Mouse (Mus musculus) kidney, embryonic 16.5 days (tissue): ENCODE measurements around the gene Arhgap23. TPM values are rescaled to one million over a fixed set of nuclear protein-coding genes. Genes with fewer than 3 reads are reported as not detected.
A peak's percentile ranks its signal among the peaks of the same experiment; 100 is the strongest.

ENCODE experiments used
- ATAC-seq: fragments of 200-750 bp; cut with Nextera tagmentation; 2 replicates; pipeline ENCODE4 v1.8.0; 2017; ENCODE audit warnings: moderate TSS enrichment; ENCODE audit not compliant: low FRiP score, low TSS enrichment
- H3K27ac ChIP-seq: fragments of 300-500 bp; sonication (generic); 2 replicates; pipeline ENCODE4 v1.5.1; 2014; ENCODE audit warnings: low read length
- H3K27me3 ChIP-seq: fragments of 300-500 bp; sonication (generic); 2 replicates; pipeline ENCODE4 v1.6.1; 2014; ENCODE audit warnings: low read length, control low read depth, mixed read lengths; ENCODE audit not compliant: insufficient read depth
- H3K36me3 ChIP-seq: fragments of 300-500 bp; sonication (generic); 2 replicates; pipeline ENCODE4 v1.6.1; 2014; ENCODE audit warnings: low read length, control low read depth, mixed read lengths; ENCODE audit not compliant: insufficient read depth
- H3K4me1 ChIP-seq: fragments of 300-500 bp; sonication (generic); 2 replicates; pipeline ENCODE4 v1.6.1; 2014; ENCODE audit warnings: low read length, control low read depth, mixed read lengths; ENCODE audit not compliant: insufficient read depth
- H3K4me2 ChIP-seq: fragments of 300-500 bp; sonication (generic); replicated peaks from 2 replicates; pipeline ENCODE4 v1.6.1; 2014; ENCODE audit warnings: low read depth, low read length
- H3K4me3 ChIP-seq: fragments of 300-500 bp; sonication (generic); 2 replicates; pipeline ENCODE4 v1.5.1; 2014; ENCODE audit warnings: mild to moderate bottlenecking, low read length
- H3K9ac ChIP-seq: fragments of 300-500 bp; sonication (generic); replicated peaks from 2 replicates; pipeline ENCODE4 v1.6.1; 2014; ENCODE audit warnings: low read length
- H3K9me3 ChIP-seq: fragments of 300-500 bp; sonication (generic); 2 replicates; pipeline ENCODE4 v1.6.1; 2016; ENCODE audit warnings: low read length, control low read depth
- WGBS: fragments of 180-500 bp; shearing (Covaris S2); extraction: QIAGEN DNeasy Blood & Tissue Kit; methylation state at CpG from one replicate; pipeline ENCODE4 v1.1.7; 2014; 5-methylcytosine and 5-hydroxymethylcytosine counted together
- polyA plus RNA-seq: library from polyadenylated mRNA; unstranded; fragments of >200 nt; fragmentation: Nextera tagmentation; extraction: Ambion mirVana; gene quantifications from 2 replicates; pipeline ENCODE4 v1.2.1, GENCODE M21; 2015

Arhgap23 gene
- polyA plus RNA-seq, result 6.0 and 6.2 TPM in 2 replicates

GRCm38 (mm10) chr11:97415330-97415711, at the start of gene Arhgap23:
TSS of gene Arhgap23 (plus strand) at chr11:97415533.
- Histone ChIP-seq H3K27me3 (no peaks in the 10 kb centered on the region), H3K36me3 (no peaks in the 10 kb centered on the region), H3K4me2 (peak within 1 kb of the TSS; percentile 81), H3K9me3 (no peaks in the 10 kb centered on the region), H3K9ac (peak within 1 kb of the TSS; percentile 86), H3K4me3 (peak within 1 kb of the TSS; percentile 82), H3K4me1 (peaks cover 28% of the 10 kb centered on the region), H3K27ac (peak within 1 kb of the TSS; percentile 84)
- ATAC-seq, result peak; percentile 88
- 0% methylated on average over 29 of the region's 29 CpGs for WGBS

GRCm38 (mm10) chr11:97365556-97365955, 49.8 kb upstream of the Arhgap23 start:
- Histone ChIP-seq H3K27ac (no peak overlapping the region), H3K36me3 (no peaks in the 10 kb centered on the region), H3K4me1 (peaks cover 25% of the 10 kb centered on the region), H3K9me3 (no peaks in the 10 kb centered on the region), H3K27me3 (no peaks in the 10 kb centered on the region), H3K9ac (no peak overlapping the region), H3K4me2 (no peak overlapping the region), H3K4me3 (no peak overlapping the region)
- ATAC-seq, result no peak
- 72% methylated on average over 1 of the region's 1 CpGs for WGBS

DNA sequence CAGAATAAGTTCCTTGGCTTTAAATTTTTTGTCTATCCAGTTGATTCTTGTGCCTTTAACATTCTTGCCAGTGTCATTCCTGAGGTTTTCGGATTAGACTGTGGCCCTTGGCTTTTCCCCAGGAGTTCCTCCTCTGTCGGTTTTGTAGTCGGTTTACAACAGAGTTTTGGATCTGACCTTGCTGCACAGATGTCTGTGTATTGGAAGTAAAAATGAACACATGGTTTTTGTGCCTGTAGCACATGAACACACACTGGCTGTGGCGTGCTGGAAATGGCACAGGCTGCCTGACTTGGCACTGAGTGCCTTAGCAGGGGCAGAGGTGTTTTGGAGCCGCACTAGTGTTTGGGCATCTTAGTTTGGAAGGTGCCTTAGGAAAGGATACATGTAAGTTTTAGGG, 46.8 kb upstream of the Arhgap23 start:
- no peak for ATAC-seq
- H3K9me3 ChIP-seq, result no peaks in the 10 kb centered on the region
- H3K9ac ChIP-seq, result no peak overlapping the region
- 90% methylated on average over 5 of the region's 5 CpGs for WGBS
- no peaks in the 10 kb centered on the region for H3K36me3 ChIP-seq
- H3K27ac ChIP-seq, result no peak overlapping the region
- H3K4me2 ChIP-seq, result no peak overlapping the region
- peaks cover 21% of the 10 kb centered on the region for H3K4me1 ChIP-seq
- no peak overlapping the region for H3K4me3 ChIP-seq
- H3K27me3 ChIP-seq, result no peaks in the 10 kb centered on the region

DNA sequence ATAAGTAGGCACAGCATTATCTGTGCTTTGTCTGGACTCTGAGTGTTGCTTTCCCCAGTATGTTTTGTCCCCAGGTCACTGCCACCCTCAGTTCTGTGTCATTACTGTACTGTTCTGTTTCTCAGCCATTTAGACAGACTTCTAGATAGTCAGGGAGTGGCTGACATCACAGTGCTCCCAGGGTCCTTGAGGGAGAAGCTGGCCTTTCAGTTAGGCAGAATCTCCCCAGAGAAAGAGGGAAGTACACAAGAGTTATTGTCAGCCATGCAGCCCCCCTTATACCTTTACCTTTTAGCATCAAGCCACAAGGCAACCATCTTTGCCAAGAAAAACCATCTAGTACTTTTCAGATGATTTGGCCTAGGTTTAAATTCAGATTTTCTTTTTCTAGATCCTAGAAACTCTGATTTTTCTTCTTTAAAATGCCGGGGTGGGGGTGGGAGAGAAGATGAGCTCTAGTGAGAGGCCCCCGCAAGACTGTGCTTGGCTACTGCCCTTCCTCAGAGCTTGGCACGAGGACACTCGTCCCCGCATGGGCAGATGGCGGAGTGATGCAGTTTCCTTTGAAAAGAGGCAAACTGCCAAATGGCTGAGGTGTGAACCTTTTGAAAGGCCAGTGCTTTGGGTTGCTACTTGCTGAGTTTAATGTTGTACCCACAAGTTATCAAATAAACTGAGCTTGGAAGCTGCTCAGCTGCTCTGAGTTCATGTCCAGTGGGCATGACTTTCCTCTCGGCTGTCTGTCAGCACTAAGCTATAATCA, 44.8 kb upstream of the Arhgap23 start:
- peaks cover 1% of the 10 kb centered on the region; the same call in 1 of the 2 replicates for H3K4me1 ChIP-seq
- H3K9ac ChIP-seq, result no peak overlapping the region
- WGBS, result 57% methylated on average over 7 of the region's 7 CpGs
- no peaks in the 10 kb centered on the region for H3K27me3 ChIP-seq
- H3K27ac ChIP-seq, result no peak overlapping the region
- no peak overlapping the region for H3K4me3 ChIP-seq
- H3K36me3 ChIP-seq, result peaks cover 9% of the 10 kb centered on the region
- ATAC-seq, result no peak
- no peaks in the 10 kb centered on the region for H3K9me3 ChIP-seq
- H3K4me2 ChIP-seq, result no peak overlapping the region

DNA sequence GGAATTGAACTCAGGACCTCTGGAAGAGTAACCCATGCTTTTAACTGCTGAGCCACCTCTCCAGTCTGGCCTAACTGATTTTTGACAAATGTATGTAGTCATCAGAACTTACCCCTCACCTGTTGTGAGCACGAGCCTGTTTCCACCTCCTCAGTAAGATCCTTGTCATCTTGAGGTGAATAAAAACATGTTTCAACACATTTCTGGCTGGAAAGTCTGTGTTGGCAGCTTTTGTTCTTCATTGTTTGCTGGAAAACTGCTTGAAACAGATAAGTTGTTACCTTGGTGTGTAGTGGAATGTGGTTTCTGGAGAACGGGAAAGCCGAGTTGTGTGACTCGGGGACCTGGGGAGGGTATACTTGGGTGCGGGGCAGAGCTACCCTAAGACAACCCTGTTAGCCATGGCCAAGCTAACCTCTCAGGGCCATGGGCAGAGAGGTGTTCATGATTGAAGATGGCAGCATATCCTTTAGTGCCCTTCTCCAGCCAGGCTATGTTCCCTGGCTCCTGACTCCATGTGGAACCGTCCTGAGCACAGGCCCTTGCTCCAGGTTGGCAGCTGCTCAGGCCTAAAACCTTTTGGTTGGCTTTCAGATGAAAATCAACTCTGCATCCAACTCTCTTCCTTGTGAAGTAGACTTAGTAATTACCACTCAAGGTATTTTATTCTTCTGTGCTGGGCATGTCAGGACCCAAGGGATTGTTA, 43.0 kb upstream of the Arhgap23 start:
- Histone ChIP-seq H3K27ac (no peak overlapping the region), H3K27me3 (no peaks in the 10 kb centered on the region), H3K4me3 (no peak overlapping the region), H3K9ac (no peak overlapping the region), H3K4me2 (no peak overlapping the region), H3K4me1 (no peaks in the 10 kb centered on the region), H3K9me3 (no peaks in the 10 kb centered on the region), H3K36me3 (peaks cover 21% of the 10 kb centered on the region)
- no peak for ATAC-seq
- WGBS, result 85% methylated on average over 6 of the region's 6 CpGs

DNA sequence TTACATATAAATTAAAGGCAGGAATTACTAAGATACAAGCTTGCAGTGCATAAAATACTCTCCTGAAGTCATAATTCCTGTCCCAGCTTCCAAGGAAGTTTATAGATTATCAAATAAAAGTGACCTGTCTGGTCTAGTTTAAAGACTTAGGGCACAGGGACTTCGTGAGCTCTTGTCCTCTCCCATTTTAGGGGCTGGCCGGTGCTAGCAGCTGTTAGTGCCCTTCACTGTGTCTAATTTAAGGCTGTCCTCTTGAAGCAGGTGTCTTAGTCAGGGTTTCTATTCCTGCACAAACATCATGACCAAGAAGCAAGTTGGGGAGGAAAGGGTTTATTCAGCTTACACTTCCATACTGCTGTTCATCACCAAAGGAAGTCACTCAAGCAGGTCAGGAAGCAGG, 41.9 kb upstream of the Arhgap23 start:
- H3K36me3 ChIP-seq, result peaks cover 32% of the 10 kb centered on the region
- no peak overlapping the region for H3K4me3 ChIP-seq
- WGBS, result 71% methylated on average over 2 of the region's 2 CpGs
- H3K4me2 ChIP-seq, result no peak overlapping the region
- H3K27me3 ChIP-seq, result no peaks in the 10 kb centered on the region
- no peaks in the 10 kb centered on the region for H3K4me1 ChIP-seq
- H3K27ac ChIP-seq, result no peak overlapping the region
- H3K9me3 ChIP-seq, result no peaks in the 10 kb centered on the region
- H3K9ac ChIP-seq, result no peak overlapping the region
- no peak for ATAC-seq

DNA sequence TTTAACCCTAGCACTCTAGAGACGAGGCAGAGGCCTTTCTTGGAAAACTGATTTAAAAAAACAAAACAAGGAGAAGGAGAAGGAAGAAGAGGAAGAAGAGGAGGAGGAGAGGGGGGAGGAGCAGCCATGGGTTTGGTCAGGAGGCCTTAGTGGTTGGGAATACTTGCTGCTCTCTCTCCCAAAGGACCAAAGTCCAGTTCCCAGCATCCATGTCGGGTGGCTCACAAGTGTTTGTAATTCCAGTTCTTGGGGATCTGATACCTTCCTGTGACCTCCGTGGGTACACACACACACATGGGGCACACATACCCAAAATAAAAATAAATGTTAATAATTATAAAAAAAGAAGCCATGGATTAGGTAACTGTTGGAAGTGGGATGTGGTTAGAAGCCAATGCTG, 35.3 kb upstream of the Arhgap23 start:
- no peak for ATAC-seq
- no peaks in the 10 kb centered on the region for H3K9me3 ChIP-seq
- no peak overlapping the region for H3K4me2 ChIP-seq
- peaks cover 53% of the 10 kb centered on the region for H3K36me3 ChIP-seq
- no peak overlapping the region for H3K9ac ChIP-seq
- no peaks in the 10 kb centered on the region for H3K27me3 ChIP-seq
- WGBS, result 72% methylated on average over 3 of the region's 3 CpGs
- H3K4me1 ChIP-seq, result no peaks in the 10 kb centered on the region
- no peak overlapping the region for H3K4me3 ChIP-seq
- no peak overlapping the region for H3K27ac ChIP-seq

DNA sequence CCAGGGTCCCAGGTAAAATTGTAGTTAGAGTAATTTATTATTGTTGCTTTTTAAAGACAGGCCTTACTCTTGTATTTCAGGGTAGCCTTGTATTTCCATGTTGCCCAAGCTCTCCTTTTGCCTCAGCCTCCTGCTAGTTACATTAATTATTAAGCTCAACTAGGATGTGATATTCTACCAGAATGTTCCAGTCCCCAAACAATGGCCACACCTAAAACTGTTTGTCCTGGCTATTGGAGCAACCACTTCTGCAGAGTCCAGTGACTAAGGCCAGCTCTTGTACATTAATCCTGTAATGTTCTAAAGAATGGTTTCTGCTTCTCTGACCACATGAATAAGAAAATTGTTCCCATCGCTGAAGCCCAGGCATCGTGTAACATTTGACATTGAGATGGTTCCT, 32.3 kb upstream of the Arhgap23 start:
- no peak overlapping the region for H3K4me3 ChIP-seq
- H3K9me3 ChIP-seq, result no peaks in the 10 kb centered on the region
- peak overlapping the region; percentile 31; the same call in 1 of the 2 replicates for H3K27ac ChIP-seq
- no peaks in the 10 kb centered on the region for H3K4me1 ChIP-seq
- H3K9ac ChIP-seq, result no peak overlapping the region
- peaks cover 34% of the 10 kb centered on the region for H3K36me3 ChIP-seq
- 83% methylated on average over 2 of the region's 2 CpGs for WGBS
- ATAC-seq, result no peak
- H3K4me2 ChIP-seq, result no peak overlapping the region
- no peaks in the 10 kb centered on the region for H3K27me3 ChIP-seq

- Histone ChIP-seq H3K4me2 (no peak overlapping the region), H3K9me3 (no peaks in the 10 kb centered on the region), H3K36me3 (peaks cover 29% of the 10 kb centered on the region), H3K4me1 (no peaks in the 10 kb centered on the region), H3K27me3 (no peaks in the 10 kb centered on the region), H3K9ac (no peak overlapping the region), H3K27ac (no peak overlapping the region; the same call in 1 of the 2 replicates), H3K4me3 (no peak overlapping the region)
- no peak for ATAC-seq
- 69% methylated on average over 2 of the region's 2 CpGs for WGBS
Observed at GRCm38 (mm10) chr11:97383764-97384163, 31.6 kb upstream of the Arhgap23 start.

DNA sequence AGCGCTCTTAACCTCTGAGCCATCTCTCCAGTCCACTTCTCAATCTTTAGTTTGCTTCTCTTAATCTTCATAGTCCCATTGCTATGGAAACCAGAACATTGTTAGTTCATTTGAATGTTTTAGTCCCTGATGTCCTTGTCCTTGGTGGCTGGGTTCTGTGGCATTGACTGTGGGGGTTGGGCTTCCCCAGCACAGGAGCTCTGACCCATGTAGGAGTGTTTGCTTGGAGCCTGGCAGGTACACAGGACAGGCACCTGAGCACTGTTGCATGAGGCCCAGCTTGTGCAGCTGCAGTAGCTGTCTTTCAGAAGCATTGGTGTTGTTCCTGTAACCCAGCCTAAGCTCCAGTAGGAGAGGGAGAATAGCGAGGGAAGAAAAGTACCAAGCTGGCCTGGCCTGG, 27.5 kb upstream of the Arhgap23 start:
- Histone ChIP-seq H3K4me3 (no peak overlapping the region), H3K9me3 (no peaks in the 10 kb centered on the region), H3K27ac (no peak overlapping the region), H3K4me2 (no peak overlapping the region), H3K4me1 (peaks cover 6% of the 10 kb centered on the region; the same call in 1 of the 2 replicates), H3K36me3 (peaks cover 43% of the 10 kb centered on the region), H3K27me3 (no peaks in the 10 kb centered on the region), H3K9ac (no peak overlapping the region)
- ATAC-seq, result no peak
- WGBS, result 90% methylated on average over 2 of the region's 2 CpGs
